11 mouse cellular contexts compared by ENCODE assay signal in the genomic region with DNA sequence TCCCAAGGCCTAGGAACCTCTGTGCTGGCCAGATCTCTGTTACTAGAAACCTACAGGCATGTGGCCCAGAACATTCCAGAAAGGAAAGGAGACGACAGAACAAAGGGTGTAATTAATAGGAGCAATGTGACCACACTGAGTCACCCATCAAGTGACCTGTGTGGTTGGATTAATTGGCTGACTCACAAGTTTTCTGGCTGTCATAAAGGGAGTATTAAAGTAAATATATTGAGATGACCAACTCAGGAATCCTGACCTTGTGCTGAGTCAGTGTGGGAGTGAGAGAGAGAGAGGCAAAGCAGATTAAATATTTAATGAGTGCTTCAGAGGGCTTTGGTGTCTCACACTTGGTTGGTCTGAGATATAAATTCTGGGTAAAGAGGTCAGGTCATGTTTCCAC.
DNase-seq lines count a peak whose midpoint lies in the region; ATAC-seq and TF ChIP-seq lines count a peak whose summit lies in the region.
"Had no signal": no experiment of that assay in that cellular context is flagged by ENCODE, and none has a peak within 500 bp of the region (broad histone marks: within the 10 kb centered on the region; RNA-seq: fewer than 3 reads in every experiment).

No protein-coding gene starts in this region.

- no peaks in the 10 kb centered on the region for H3K9me3 ChIP-seq in kidney, embryonic 16.5 days (ENCODE audit: low read length)
- no peaks in the 10 kb centered on the region for H3K9me3 ChIP-seq in embryonic facial prominence, embryonic 10.5 days
- H3K9me3 ChIP-seq in forebrain, embryonic 13.5 days (replicated peaks) = no peaks in the 10 kb centered on the region; the same call in 1 of the 2 replicates
- H3K9me3 ChIP-seq: hindbrain, embryonic 15.5 days; midbrain, embryonic 12.5 days had no signal

- no peak overlapping the region for H3K4me2 ChIP-seq in kidney, embryonic 16.5 days (replicated peaks; ENCODE audit: low read depth, low read length)
- H3K4me2 ChIP-seq in forebrain, embryonic 13.5 days = no peak overlapping the region
- H3K4me2 ChIP-seq: hindbrain, embryonic 15.5 days; midbrain, embryonic 12.5 days had no signal

- H3K27ac ChIP-seq in gastrocnemius, adult 2 months = peak overlapping the region; percentile 57
- peak overlapping the region; percentile 86 for H3K27ac ChIP-seq in kidney, embryonic 16.5 days (ENCODE audit: low read length)
- H3K27ac ChIP-seq in embryonic facial prominence, embryonic 10.5 days (replicated peaks) = no peak overlapping the region
- no peak overlapping the region for H3K27ac ChIP-seq in forebrain, embryonic 13.5 days
- H3K27ac ChIP-seq: hindbrain, embryonic 15.5 days; midbrain, embryonic 12.5 days had no signal

- 7% methylated on average over 1 of the region's 1 CpGs for WGBS in kidney, embryonic 16.5 days
- 69% methylated on average over 1 of the region's 1 CpGs for WGBS in embryonic facial prominence, embryonic 10.5 days
- WGBS in forebrain, embryonic 13.5 days = 47% methylated on average over 1 of the region's 1 CpGs

- TF ChIP-seq CTCF in gastrocnemius, adult 2 months (IDR thresholded peaks at IDR 0.05) = no peak

- H3K27me3 ChIP-seq in kidney, embryonic 16.5 days (ENCODE audit: insufficient read depth, low read length) = no peaks in the 10 kb centered on the region
- H3K27me3 ChIP-seq in embryonic facial prominence, embryonic 10.5 days (replicated peaks; ENCODE audit: low read depth, poor library complexity, severe bottlenecking) = no peaks in the 10 kb centered on the region
- H3K27me3 ChIP-seq in forebrain, embryonic 13.5 days = no peaks in the 10 kb centered on the region
- H3K27me3 ChIP-seq: hindbrain, embryonic 15.5 days; midbrain, embryonic 12.5 days had no signal

- peaks cover 30% of the 10 kb centered on the region for H3K4me1 ChIP-seq in kidney, embryonic 16.5 days (ENCODE audit: insufficient read depth, low read length)
- peaks cover 3% of the 10 kb centered on the region; the same call in 1 of the 2 replicates for H3K4me1 ChIP-seq in embryonic facial prominence, embryonic 10.5 days
- H3K4me1 ChIP-seq in forebrain, embryonic 13.5 days = no peaks in the 10 kb centered on the region
- H3K4me1 ChIP-seq: hindbrain, embryonic 15.5 days had no signal

- no peak overlapping the region for H3K9ac ChIP-seq in kidney, embryonic 16.5 days (replicated peaks; ENCODE audit: low read length)
- no peak overlapping the region for H3K9ac ChIP-seq in forebrain, embryonic 13.5 days
- H3K9ac ChIP-seq: hindbrain, embryonic 15.5 days; midbrain, embryonic 12.5 days had no signal

- intact Hi-C loops in gastrocnemius, adult 2 months (cut with DNase I) = loop anchor here (10.0 kb wide), 1 partner anchor 69 kb away; no protein-coding TSS in a partner anchor

- DNase-seq in gastrocnemius, adult 2 months = peak; percentile 40
- DNase-seq in gastrocnemius, postnatal 10 days = no peak
- DNase-seq in urinary bladder, postnatal 14 days (ENCODE audit: low spot score) = peak; percentile 42
- DNase-seq in urinary bladder, postnatal 10 days (ENCODE audit: low spot score) = no peak
- no peak for DNase-seq in embryonic facial prominence, embryonic 10.5 days (ENCODE audit: low spot score)
- no peak for DNase-seq in frontal cortex, postnatal 10 days (ENCODE audit: low spot score in 2 of 2)
- DNase-seq: cerebellum, postnatal 14 days had no signal

- ATAC-seq in kidney, embryonic 16.5 days (ENCODE audit: low FRiP score, low TSS enrichment) = peak; percentile 90
- ATAC-seq in forebrain, embryonic 13.5 days = no peak

- H3K36me3 ChIP-seq in kidney, embryonic 16.5 days (ENCODE audit: insufficient read depth, low read length) = no peaks in the 10 kb centered on the region
- peaks cover 6% of the 10 kb centered on the region for H3K36me3 ChIP-seq in embryonic facial prominence, embryonic 10.5 days (replicated peaks)
- no peaks in the 10 kb centered on the region for H3K36me3 ChIP-seq in forebrain, embryonic 13.5 days (ENCODE audit: poor library complexity, severe bottlenecking)
- H3K36me3 ChIP-seq: hindbrain, embryonic 15.5 days; midbrain, embryonic 12.5 days had no signal

- no peak overlapping the region for H3K4me3 ChIP-seq in gastrocnemius, adult 2 months
- H3K4me3 ChIP-seq in kidney, embryonic 16.5 days (ENCODE audit: low read length) = no peak overlapping the region
- H3K4me3 ChIP-seq in embryonic facial prominence, embryonic 10.5 days = no peak overlapping the region
- H3K4me3 ChIP-seq in forebrain, embryonic 13.5 days = no peak overlapping the region
- H3K4me3 ChIP-seq: hindbrain, embryonic 15.5 days; midbrain, embryonic 12.5 days had no signal

Comparison
In these comparisons a context has a peak if more than half of its experiments do, and no peak if none do; other contexts are left out.
1. DNase-seq: peak in gastrocnemius, adult 2 months (single experiment) and urinary bladder, postnatal 14 days (single experiment); none in gastrocnemius, postnatal 10 days (single experiment), urinary bladder, postnatal 10 days (single experiment), embryonic facial prominence, embryonic 10.5 days (single experiment) and frontal cortex, postnatal 10 days (0 of 2).
2. H3K27ac ChIP-seq: peak in gastrocnemius, adult 2 months (single experiment) and kidney, embryonic 16.5 days (single experiment); none in embryonic facial prominence, embryonic 10.5 days (single experiment) and forebrain, embryonic 13.5 days (single experiment).